Mouse (Mus musculus): ENCODE measurements around the gene Vbp1. TPM values are rescaled to one million over a fixed set of nuclear protein-coding genes. Genes with fewer than 3 reads are reported as not detected.

Gene Vbp1
- total RNA-seq (2023): 10 to 100 TPM; 39.9 to 41.4 TPM

GRCm38 (mm10) chrX:75514179-75514972 lies at the start of gene Vbp1:
Vbp1 (plus strand) TSS chrX:75514299.

GRCm38 (mm10) chrX:75577582-75578324 lies 63.7 kb downstream of the Vbp1 start, which contains the start of gene Rab39b:
Rab39b (minus strand) TSS chrX:75578231.

Other genes starting within 250 kb of the Vbp1 start
- 10 to 100 TPM in 1 of 2 experiments, 1 to 10 TPM in 1; 9.0 to 10.2 TPM for gene Fundc2, start 131.9 kb upstream of the Vbp1 start, total RNA-seq (2023)
- gene F8, start 131.7 kb upstream of the Vbp1 start, total RNA-seq (2023): under 1 TPM; 0.18 to 0.44 TPM
- 1 to 10 TPM; 5.5 to 7.0 TPM for gene Cmc4, start 97.7 kb upstream of the Vbp1 start, total RNA-seq (2023)
- gene Mtcp1, start 97.7 kb upstream of the Vbp1 start, total RNA-seq (2023): 1 to 10 TPM; 3.6 to 5.2 TPM
- gene Brcc3, start 97.7 kb upstream of the Vbp1 start, total RNA-seq (2023): 10 to 100 TPM; 15.1 to 17.3 TPM
- not detected for gene Rab39b, start 63.9 kb downstream of the Vbp1 start, total RNA-seq (2023)